Mouse (Mus musculus) limb, embryonic 11.5 days (tissue): ENCODE measurements around the gene Tm6sf1. TPM values are rescaled to one million over a fixed set of nuclear protein-coding genes. Genes with fewer than 3 reads are reported as not detected.

ENCODE experiments used
- ATAC-seq: fragments of 200-750 bp; cut with Nextera tagmentation; 2 replicates; pipeline ENCODE4 v1.8.0; 2017; ENCODE audit warnings: low read depth; ENCODE audit not compliant: insufficient number of reproducible peaks, low FRiP score, low TSS enrichment
- DNase-seq: peaks from one replicate; pipeline ENCODE4 v3.0.0-alpha.2; 2015; ENCODE audit warnings: low spot score
- H3K27ac ChIP-seq: fragments of 300-500 bp; sonication (generic); replicated peaks from 2 replicates; pipeline ENCODE4 v1.5.1; 2014; ENCODE audit warnings: low read depth, mild to moderate bottlenecking, low read length
- H3K27me3 ChIP-seq: fragments of 300-500 bp; sonication (generic); 2 replicates; pipeline ENCODE4 v1.6.1; 2014; ENCODE audit warnings: mild to moderate bottlenecking, low read length, mixed read lengths; ENCODE audit not compliant: control insufficient read depth, insufficient read depth
- H3K36me3 ChIP-seq: fragments of 300-500 bp; sonication (generic); 2 replicates; pipeline ENCODE4 v1.6.1; 2014; ENCODE audit warnings: mild to moderate bottlenecking, low read length, moderate library complexity, mixed read lengths; ENCODE audit not compliant: control insufficient read depth, insufficient read depth
- H3K4me1 ChIP-seq: fragments of 300-500 bp; sonication (generic); 2 replicates; pipeline ENCODE4 v1.6.1; 2014; ENCODE audit warnings: low read length, mixed read lengths; ENCODE audit not compliant: control insufficient read depth, insufficient read depth
- H3K4me2 ChIP-seq: fragments of 300-500 bp; sonication (generic); 2 replicates; pipeline ENCODE4 v1.6.1; 2014; ENCODE audit warnings: low read depth, mild to moderate bottlenecking, moderate library complexity; ENCODE audit not compliant: severe bottlenecking
- H3K4me3 ChIP-seq: fragments of 300-500 bp; sonication (generic); 2 replicates; pipeline ENCODE4 v1.5.1; 2014; ENCODE audit warnings: low read depth, low read length
- H3K9ac ChIP-seq: fragments of 300-500 bp; sonication (generic); 2 replicates; pipeline ENCODE4 v1.6.1; 2014; ENCODE audit warnings: mild to moderate bottlenecking, low read length
- H3K9me3 ChIP-seq: fragments of 300-500 bp; sonication (generic); 2 replicates; pipeline ENCODE4 v1.6.1; 2016; ENCODE audit warnings: low read length; ENCODE audit not compliant: control insufficient read depth
- WGBS: fragments of 180-500 bp; shearing (Covaris S2); extraction: QIAGEN DNeasy Blood & Tissue Kit; methylation state at CpG from one replicate; pipeline ENCODE4 v1.1.7; 2014; 5-methylcytosine and 5-hydroxymethylcytosine counted together
- polyA plus RNA-seq: library from polyadenylated mRNA; unstranded; fragments of >200 nt; fragmentation: Nextera tagmentation; extraction: Ambion mirVana; gene quantifications from 2 replicates; pipeline ENCODE4 v1.2.1, GENCODE M21; 2014

Gene Tm6sf1
- polyA plus RNA-seq, 1 experiment from 2014 or later: 10.7 TPM

GRCm38 (mm10) chr7:81880286-81880685 is 21.5 kb downstream of the Tm6sf1 start:
- no peak for ATAC-seq
- no peaks in the 10 kb centered on the region for H3K27me3 ChIP-seq

GRCm38 (mm10) chr7:81880797-81881196 is 22.0 kb downstream of the Tm6sf1 start:
- Histone ChIP-seq H3K9ac (no peak overlapping the region), H3K4me1 (no peaks in the 10 kb centered on the region), H3K27ac (no peak overlapping the region), H3K27me3 (no peaks in the 10 kb centered on the region), H3K4me3 (no peak overlapping the region), H3K36me3 (no peaks in the 10 kb centered on the region; the same call in 1 of the 2 replicates), H3K4me2 (no peak overlapping the region), H3K9me3 (no peaks in the 10 kb centered on the region)
- ATAC-seq (no peak), DNase-seq (no peak)
- WGBS: 94% methylated on average over 4 of the region's 4 CpGs

More at GRCm38 (mm10) chr7:81880286-81880685, 21.5 kb downstream of the Tm6sf1 start:
- Histone ChIP-seq H3K9ac (no peak overlapping the region), H3K4me1 (no peaks in the 10 kb centered on the region), H3K9me3 (no peaks in the 10 kb centered on the region), H3K36me3 (no peaks in the 10 kb centered on the region; the same call in 1 of the 2 replicates), H3K4me2 (no peak overlapping the region), H3K27ac (no peak overlapping the region), H3K4me3 (no peak overlapping the region)
- DNase-seq: no peak
- WGBS: 79% methylated on average over 5 of the region's 5 CpGs

DNA sequence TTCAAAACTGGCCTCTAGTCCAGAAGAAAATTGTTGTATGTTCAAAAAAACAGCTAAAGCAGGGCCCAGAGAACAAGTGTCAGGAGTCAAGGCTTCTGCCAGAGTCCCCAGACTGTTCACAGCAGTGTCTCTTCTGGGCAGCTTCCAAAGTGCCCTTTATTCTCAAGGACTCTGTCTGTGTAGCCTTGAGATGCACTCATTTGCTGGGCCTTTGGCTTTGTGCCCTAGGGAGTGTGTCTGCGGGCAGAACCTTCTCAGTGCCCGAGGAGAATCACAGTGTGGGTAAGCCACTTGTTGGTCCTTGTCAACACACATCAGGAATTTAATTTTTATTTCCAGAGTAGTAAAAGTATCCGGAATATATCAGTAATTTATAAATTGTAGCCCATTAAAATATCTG is 22.8 kb downstream of the Tm6sf1 start:
- H3K27ac ChIP-seq: no peak overlapping the region
- no peaks in the 10 kb centered on the region for H3K4me1 ChIP-seq
- ATAC-seq (no peak), DNase-seq (no peak)
- no peak overlapping the region for H3K4me3 ChIP-seq
- 88% methylated on average over 3 of the region's 3 CpGs for WGBS
- no peak overlapping the region for H3K9ac ChIP-seq
- H3K36me3 ChIP-seq: no peaks in the 10 kb centered on the region; the same call in 1 of the 2 replicates
- no peaks in the 10 kb centered on the region for H3K27me3 ChIP-seq
- H3K9me3 ChIP-seq: no peaks in the 10 kb centered on the region
- H3K4me2 ChIP-seq: no peak overlapping the region

DNA sequence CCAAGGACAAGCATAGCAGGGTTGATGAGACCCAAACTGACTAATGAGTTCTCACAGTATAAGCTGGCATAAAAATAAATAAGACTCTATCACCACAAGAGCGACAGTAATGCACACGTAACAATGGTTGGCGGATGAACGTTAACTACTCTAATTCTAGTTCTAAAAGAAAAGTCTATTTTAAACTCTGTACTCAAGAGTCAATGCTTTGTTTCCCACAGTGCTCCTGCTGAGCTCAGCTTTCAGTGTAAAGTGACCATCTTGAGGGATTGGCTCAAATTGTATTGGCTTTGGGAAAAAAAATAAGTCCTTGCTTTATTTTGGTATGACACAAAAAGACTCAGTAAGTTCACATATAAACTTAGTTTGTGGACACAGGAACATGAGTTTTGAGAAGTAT is 26.3 kb downstream of the Tm6sf1 start:
- Histone ChIP-seq H3K36me3 (no peaks in the 10 kb centered on the region), H3K4me2 (no peak overlapping the region)
- ATAC-seq: no peak

GRCm38 (mm10) chr7:81899361-81899760 is 40.6 kb downstream of the Tm6sf1 start:
- Histone ChIP-seq H3K4me2 (no peak overlapping the region), H3K4me3 (no peak overlapping the region), H3K9ac (no peak overlapping the region), H3K36me3 (0 out of 2 replicates have a peak, but pooled peaks cover 2% of the 10 kb centered on the region), H3K4me1 (no peaks in the 10 kb centered on the region), H3K27me3 (no peaks in the 10 kb centered on the region), H3K9me3 (no peaks in the 10 kb centered on the region), H3K27ac (no peak overlapping the region)
- DNase-seq: no peak
- WGBS: 76% methylated on average over 11 of the region's 11 CpGs
- ATAC-seq: no peak

More for the DNA sequence above, 26.3 kb downstream of the Tm6sf1 start:
- no peak overlapping the region for H3K4me3 ChIP-seq
- 93% methylated on average over 4 of the region's 4 CpGs for WGBS
- no peaks in the 10 kb centered on the region for H3K9me3 ChIP-seq
- DNase-seq: no peak
- H3K9ac ChIP-seq: no peak overlapping the region
- H3K27ac ChIP-seq: no peak overlapping the region
- no peaks in the 10 kb centered on the region for H3K27me3 ChIP-seq
- H3K4me1 ChIP-seq: no peaks in the 10 kb centered on the region

DNA sequence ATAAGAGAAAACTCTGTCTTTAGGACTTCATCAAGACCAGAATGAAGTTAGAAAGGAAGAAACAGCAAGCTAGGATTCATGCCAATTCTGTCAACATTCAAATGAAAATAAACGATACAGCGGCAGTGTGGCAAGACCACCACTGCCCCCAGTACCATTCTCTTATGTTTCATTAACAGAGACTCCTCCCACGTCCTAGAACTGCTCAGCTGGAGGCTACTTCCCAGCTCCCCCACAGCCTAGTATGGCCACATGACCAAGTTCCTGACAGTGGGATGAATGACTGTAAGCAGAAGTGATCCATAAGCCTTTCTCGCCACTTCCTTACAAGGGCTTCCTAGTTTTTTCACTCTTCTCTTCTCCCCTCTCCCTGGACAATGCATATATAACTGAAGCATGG is 45.3 kb downstream of the Tm6sf1 start:
- DNase-seq (no peak), ATAC-seq (no peak)
- Histone ChIP-seq H3K27me3 (no peaks in the 10 kb centered on the region), H3K9ac (no peak overlapping the region), H3K9me3 (no peaks in the 10 kb centered on the region), H3K36me3 (0 out of 2 replicates have a peak, but pooled peaks cover 2% of the 10 kb centered on the region), H3K27ac (no peak overlapping the region), H3K4me2 (no peak overlapping the region), H3K4me1 (no peaks in the 10 kb centered on the region), H3K4me3 (no peak overlapping the region)
- 72% methylated on average over 4 of the region's 4 CpGs for WGBS

DNA sequence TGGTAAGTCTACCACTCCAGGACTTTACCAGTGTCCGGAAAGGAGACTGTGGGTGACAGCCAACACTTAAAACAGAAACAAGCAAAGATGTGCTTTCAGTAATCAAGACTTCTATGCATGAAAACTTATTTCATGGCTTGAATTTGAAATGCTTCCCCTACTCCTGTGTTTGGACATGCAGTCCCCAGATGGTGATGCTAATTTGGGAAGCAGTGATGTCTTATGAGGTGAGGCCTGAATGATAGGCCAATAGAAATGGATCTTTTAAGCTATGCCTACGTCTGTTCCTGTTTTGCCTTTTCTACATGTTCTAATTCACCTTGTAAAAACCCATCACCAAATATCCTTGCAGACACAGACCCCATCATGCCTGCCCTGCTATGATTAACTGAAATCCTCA is 46.1 kb downstream of the Tm6sf1 start:
- Histone ChIP-seq H3K4me2 (no peak overlapping the region), H3K9me3 (no peaks in the 10 kb centered on the region), H3K4me3 (no peak overlapping the region), H3K9ac (no peak overlapping the region), H3K27ac (no peak overlapping the region), H3K27me3 (no peaks in the 10 kb centered on the region), H3K36me3 (0 out of 2 replicates have a peak, but pooled peaks cover 2% of the 10 kb centered on the region), H3K4me1 (no peaks in the 10 kb centered on the region)
- no peak for ATAC-seq
- WGBS: 73% methylated on average over 2 of the region's 2 CpGs
- no peak for DNase-seq

DNA sequence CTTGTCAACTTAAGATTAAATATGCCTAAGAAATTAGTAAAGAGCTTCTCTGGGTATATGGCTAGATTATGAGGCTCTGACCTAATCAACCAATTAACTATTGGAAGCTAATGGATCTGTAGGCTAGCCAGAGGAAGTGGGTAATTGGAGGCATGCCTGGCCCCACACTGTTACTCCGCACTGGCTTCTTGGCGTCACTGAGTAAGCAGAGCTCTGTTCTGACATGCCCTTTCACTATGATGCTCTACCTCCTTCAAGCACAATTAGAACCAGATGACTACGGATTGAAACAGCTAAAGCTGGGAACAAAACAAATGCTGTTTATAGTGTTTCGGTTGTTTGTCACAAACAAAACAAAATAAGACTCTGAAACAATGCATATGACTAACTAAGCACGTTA is 59.5 kb downstream of the Tm6sf1 start:
- 18% methylated on average over 5 of the region's 5 CpGs for WGBS
- Histone ChIP-seq H3K9me3 (no peaks in the 10 kb centered on the region), H3K4me2 (no peak overlapping the region), H3K36me3 (no peaks in the 10 kb centered on the region), H3K27ac (no peak overlapping the region), H3K27me3 (no peaks in the 10 kb centered on the region), H3K4me3 (no peak overlapping the region), H3K9ac (no peak overlapping the region), H3K4me1 (peaks cover 5% of the 10 kb centered on the region)
- DNase-seq: peak; percentile 44
- no peak; the same call in 1 of the 2 replicates for ATAC-seq

DNA sequence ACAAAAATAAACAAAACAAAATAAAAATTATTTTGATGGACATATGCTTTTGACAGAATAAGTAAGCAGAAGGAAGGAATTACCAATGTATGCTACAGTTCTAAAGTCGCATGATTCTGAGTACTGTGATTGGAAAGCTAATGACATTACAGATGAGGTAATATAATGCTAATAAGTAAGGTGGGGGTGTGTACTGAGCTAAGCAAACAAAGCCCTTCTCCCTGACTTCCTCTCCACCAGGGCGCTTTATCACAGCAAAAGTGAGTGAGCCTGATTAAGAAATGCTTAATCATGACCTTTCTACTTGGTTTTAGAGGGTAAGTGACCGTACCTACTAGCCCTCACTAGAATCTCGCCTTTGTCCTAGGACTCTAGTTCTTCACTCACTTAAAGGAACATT is 61.5 kb downstream of the Tm6sf1 start:
- ATAC-seq (no peak), DNase-seq (no peak)
- H3K9ac ChIP-seq: no peak overlapping the region
- peaks cover 5% of the 10 kb centered on the region for H3K4me1 ChIP-seq
- H3K9me3 ChIP-seq: no peaks in the 10 kb centered on the region
- H3K4me2 ChIP-seq: no peak overlapping the region
- H3K27me3 ChIP-seq: no peaks in the 10 kb centered on the region
- no peaks in the 10 kb centered on the region for H3K36me3 ChIP-seq
- H3K4me3 ChIP-seq: no peak overlapping the region
- 89% methylated on average over 4 of the region's 4 CpGs for WGBS
- H3K27ac ChIP-seq: no peak overlapping the region
